Mouse (Mus musculus) brain, embryonic 14.5 days (tissue): ENCODE data around the gene Afp.

Source experiments
- CTCF ChIP-seq: fragments of 200-500 bp; IDR thresholded peaks from 2 replicates; pipeline ENCODE4 v1.5.1; 2012; ENCODE audit warnings: inconsistent platforms, mild to moderate bottlenecking, moderate library complexity, borderline replicate concordance; ENCODE audit not compliant: insufficient read depth, insufficient read length; ENCODE audit errors: extremely low read depth
- POLR2A ChIP-seq: fragments of 200-500 bp; IDR thresholded peaks from 2 replicates; pipeline ENCODE4 v1.6.1; 2012; ENCODE audit warnings: mild to moderate bottlenecking, inconsistent platforms, borderline replicate concordance; ENCODE audit not compliant: poor library complexity, insufficient read depth, insufficient read length, severe bottlenecking; ENCODE audit errors: extremely low read depth

- TF ChIP-seq POLR2A (no peak), CTCF (no peak)
These were observed 9.0 kb downstream of the Afp start for GRCm38 (mm10) chr5:90499509-90499908.
